Mouse (Mus musculus): ENCODE data around the gene Cmas.

Gene Cmas

GRCm38 (mm10) chr6:142756507-142757333 lies at the start of gene Cmas:
Gene Cmas, plus strand, starts transcription at chr6:142756686.
- DNase-seq (ENCODE audit: low spot score in 2 of 2): peak; percentile 83 to 90

- DNase-seq (ENCODE audit: low spot score in 2 of 2): no peak
Measured at GRCm38 (mm10) chr6:142706688-142707087, 49.8 kb upstream of the Cmas start.

GRCm38 (mm10) chr6:142708369-142708768 lies 48.1 kb upstream of the Cmas start:
- DNase-seq (ENCODE audit: low spot score in 2 of 2): no peak

- no peak for DNase-seq (ENCODE audit: low spot score in 2 of 2)
Measured at GRCm38 (mm10) chr6:142710690-142711089, 45.8 kb upstream of the Cmas start.

GRCm38 (mm10) chr6:142711106-142711505 lies 45.4 kb upstream of the Cmas start:
- no peak for DNase-seq (ENCODE audit: low spot score in 2 of 2)

- DNase-seq (ENCODE audit: low spot score in 2 of 2): no peak
Measured at GRCm38 (mm10) chr6:142715026-142715425, 41.5 kb upstream of the Cmas start.

GRCm38 (mm10) chr6:142717186-142717585 lies 39.3 kb upstream of the Cmas start:
- DNase-seq (ENCODE audit: low spot score in 2 of 2): no peak

- DNase-seq (ENCODE audit: low spot score in 2 of 2): no peak
Measured at GRCm38 (mm10) chr6:142718167-142718566, 38.3 kb upstream of the Cmas start.

GRCm38 (mm10) chr6:142720641-142721040 lies 35.8 kb upstream of the Cmas start:
- DNase-seq (ENCODE audit: low spot score in 2 of 2): no peak

- DNase-seq (ENCODE audit: low spot score in 2 of 2): no peak
Measured at GRCm38 (mm10) chr6:142721731-142722130, 34.8 kb upstream of the Cmas start.

- DNase-seq (ENCODE audit: low spot score in 2 of 2): no peak
Measured at GRCm38 (mm10) chr6:142726032-142726431, 30.5 kb upstream of the Cmas start.

GRCm38 (mm10) chr6:142732567-142733290 lies 23.8 kb upstream of the Cmas start:
- DNase-seq (ENCODE audit: low spot score in 2 of 2): no peak

- DNase-seq (ENCODE audit: low spot score in 2 of 2): no peak
Measured at GRCm38 (mm10) chr6:142735302-142736005, 21.0 kb upstream of the Cmas start.

GRCm38 (mm10) chr6:142738225-142738624 lies 18.3 kb upstream of the Cmas start:
- no peak for DNase-seq (ENCODE audit: low spot score in 2 of 2)

- DNase-seq (ENCODE audit: low spot score in 2 of 2): no peak
Measured at GRCm38 (mm10) chr6:142738637-142739036, 17.8 kb upstream of the Cmas start.

- no peak for DNase-seq (ENCODE audit: low spot score in 2 of 2)
Measured at GRCm38 (mm10) chr6:142741763-142742162, 14.7 kb upstream of the Cmas start.

- no peak for DNase-seq (ENCODE audit: low spot score in 2 of 2)
Measured at GRCm38 (mm10) chr6:142743193-142743592, 13.3 kb upstream of the Cmas start.

- no peak for DNase-seq (ENCODE audit: low spot score in 2 of 2)
Measured at GRCm38 (mm10) chr6:142745484-142745883, 11.0 kb upstream of the Cmas start.

GRCm38 (mm10) chr6:142746765-142747164 lies 9.7 kb upstream of the Cmas start:
- no peak for DNase-seq (ENCODE audit: low spot score in 2 of 2)

- DNase-seq (ENCODE audit: low spot score in 2 of 2): no peak
Measured at GRCm38 (mm10) chr6:142747165-142747564, 9.3 kb upstream of the Cmas start.

GRCm38 (mm10) chr6:142748057-142748708 lies 8.3 kb upstream of the Cmas start:
- DNase-seq (ENCODE audit: low spot score in 2 of 2): no peak

GRCm38 (mm10) chr6:142751365-142751764 lies 5.1 kb upstream of the Cmas start:
- DNase-seq (ENCODE audit: low spot score in 2 of 2): no peak
